Mouse (Mus musculus) kidney, embryonic 15.5 days (tissue): Measurements from ENCODE around the gene Rnf169. TPM values are rescaled to one million over a fixed set of nuclear protein-coding genes. Genes with fewer than 3 reads are reported as not detected.

Experiments
- ATAC-seq: fragments of 200-750 bp; cut with Nextera tagmentation; replicated peaks from 2 replicates; pipeline ENCODE4 v1.8.0; 2017; ENCODE audit warnings: moderate TSS enrichment; ENCODE audit not compliant: low FRiP score
- H3K27ac ChIP-seq: fragments of 300-500 bp; sonication (generic); 2 replicates; pipeline ENCODE4 v1.5.1; 2015; ENCODE audit warnings: mild to moderate bottlenecking, inconsistent platforms
- H3K27me3 ChIP-seq: fragments of 300-500 bp; sonication (generic); 2 replicates; pipeline ENCODE4 v1.6.1; 2015; ENCODE audit warnings: inconsistent platforms
- H3K36me3 ChIP-seq: fragments of 300-500 bp; sonication (generic); 2 replicates; pipeline ENCODE4 v1.6.1; 2015; ENCODE audit warnings: inconsistent platforms
- H3K4me1 ChIP-seq: fragments of 300-500 bp; sonication (generic); 2 replicates; pipeline ENCODE4 v1.6.1; 2015; ENCODE audit warnings: inconsistent platforms
- H3K4me2 ChIP-seq: fragments of 300-500 bp; sonication (generic); 2 replicates; pipeline ENCODE4 v1.6.1; 2015; ENCODE audit warnings: moderate library complexity, mild to moderate bottlenecking, inconsistent platforms
- H3K4me3 ChIP-seq: fragments of 300-500 bp; sonication (generic); replicated peaks from 2 replicates; pipeline ENCODE4 v1.5.1; 2015; ENCODE audit warnings: mild to moderate bottlenecking, inconsistent platforms
- H3K9ac ChIP-seq: fragments of 300-500 bp; sonication (generic); 2 replicates; pipeline ENCODE4 v1.6.1; 2015; ENCODE audit warnings: mild to moderate bottlenecking, inconsistent platforms
- H3K9me3 ChIP-seq: fragments of 300-500 bp; sonication (generic); replicated peaks from 2 replicates; pipeline ENCODE4 v1.6.1; 2016; ENCODE audit warnings: inconsistent platforms
- WGBS: fragments of 180-500 bp; shearing (Covaris S2); methylation state at CpG from one replicate; pipeline ENCODE4 v1.1.7; 2015; ENCODE audit warnings: mixed read lengths; 5-methylcytosine and 5-hydroxymethylcytosine counted together
- polyA plus RNA-seq: library from polyadenylated mRNA; unstranded; fragments of >200 nt; fragmentation: Nextera tagmentation; extraction: Ambion mirVana; gene quantifications from 2 replicates; pipeline ENCODE4 v1.2.1, GENCODE M21; 2015

The Rnf169 gene
- polyA plus RNA-seq, 1 experiment from 2014 or later, result 5.9 TPM

DNA sequence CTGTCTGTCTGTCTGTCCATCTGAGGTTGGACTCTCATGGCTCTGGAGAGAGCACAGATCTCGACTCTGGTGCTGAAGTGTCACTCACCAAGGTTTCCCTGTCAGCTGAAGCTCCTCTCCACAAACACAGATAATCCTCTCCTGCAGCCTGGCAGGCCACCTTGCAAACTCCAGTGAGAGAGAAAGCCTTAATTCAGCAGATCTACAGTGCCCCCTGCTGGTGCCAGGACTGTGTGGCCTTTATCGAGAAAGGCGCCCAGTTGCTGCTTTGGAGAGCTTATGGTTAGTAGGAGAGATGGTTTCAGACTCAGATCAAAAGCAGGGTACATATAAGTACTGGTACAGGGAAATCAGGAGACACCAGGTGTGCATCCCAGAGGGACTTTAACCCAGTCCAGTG, 103.9 kb downstream of the Rnf169 start:
- Histone ChIP-seq H3K36me3 (no peaks in the 10 kb centered on the region), H3K27me3 (peaks cover 5% of the 10 kb centered on the region; the same call in 1 of the 2 replicates), H3K4me1 (no peaks in the 10 kb centered on the region), H3K9me3 (no peaks in the 10 kb centered on the region), H3K27ac (no peak overlapping the region), H3K4me3 (no peak overlapping the region), H3K4me2 (no peak overlapping the region), H3K9ac (no peak overlapping the region)
- no peak for ATAC-seq
- 3% methylated on average over 3 of the region's 3 CpGs for WGBS

DNA sequence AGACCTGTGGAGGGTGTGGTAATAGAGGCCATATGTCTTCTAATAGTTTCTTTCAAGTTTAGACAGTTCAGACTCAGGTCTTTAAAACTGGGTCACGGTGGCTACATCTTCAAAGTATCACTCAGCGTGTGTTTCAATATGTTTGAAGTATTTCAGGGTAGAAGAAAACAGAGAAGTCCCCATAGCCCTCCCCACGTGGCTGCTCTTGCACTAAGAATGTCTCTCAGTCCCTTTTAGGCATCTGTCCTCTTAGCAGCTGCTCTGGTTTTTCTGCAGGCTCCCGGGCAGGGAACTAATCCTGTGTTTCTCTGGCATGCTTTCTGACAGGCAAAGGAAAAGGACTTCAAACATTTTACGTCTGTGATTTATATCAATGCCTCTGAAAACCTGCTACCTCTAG, 104.4 kb downstream of the Rnf169 start:
- 48% methylated on average over 5 of the region's 5 CpGs for WGBS
- Histone ChIP-seq H3K27me3 (peaks cover 5% of the 10 kb centered on the region; the same call in 1 of the 2 replicates), H3K27ac (no peak overlapping the region), H3K4me3 (no peak overlapping the region), H3K9me3 (no peaks in the 10 kb centered on the region), H3K4me2 (no peak overlapping the region), H3K9ac (no peak overlapping the region), H3K4me1 (no peaks in the 10 kb centered on the region), H3K36me3 (no peaks in the 10 kb centered on the region)
- no peak for ATAC-seq

- no peaks in the 10 kb centered on the region for H3K36me3 ChIP-seq
- WGBS, result 71% methylated on average over 6 of the region's 6 CpGs
- H3K4me3 ChIP-seq, result no peak overlapping the region
Measured at GRCm38 (mm10) chr7:99873965-99874364, 106.3 kb downstream of the Rnf169 start.

More at GRCm38 (mm10) chr7:99873965-99874364, 106.3 kb downstream of the Rnf169 start:
- ATAC-seq, result no peak
- H3K4me1 ChIP-seq, result no peaks in the 10 kb centered on the region
- H3K9me3 ChIP-seq, result no peaks in the 10 kb centered on the region
- peaks cover 5% of the 10 kb centered on the region; the same call in 1 of the 2 replicates for H3K27me3 ChIP-seq
- H3K4me2 ChIP-seq, result no peak overlapping the region
- H3K9ac ChIP-seq, result no peak overlapping the region
- no peak overlapping the region for H3K27ac ChIP-seq

Other genes starting within 250 kb of the Rnf169 start
- not detected in 2 replicates for gene Olfr521, start 216.9 kb downstream of the Rnf169 start, polyA plus RNA-seq
- gene Neu3, start 152.0 kb downstream of the Rnf169 start, polyA plus RNA-seq, result 3.0 and 3.1 TPM in 2 replicates
- gene Xrra1, start 121.3 kb downstream of the Rnf169 start, polyA plus RNA-seq, result 0.21 and 0.42 TPM in 2 replicates
- gene Spcs2, start 117.0 kb downstream of the Rnf169 start, polyA plus RNA-seq, result 384 and 410 TPM in 2 replicates
- gene Chrdl2, start 25.7 kb upstream of the Rnf169 start, polyA plus RNA-seq, result 0.69 and 0.87 TPM in 2 replicates
- 64.3 and 66.3 TPM in 2 replicates for gene Pold3, start 141.1 kb upstream of the Rnf169 start, polyA plus RNA-seq
- gene Lipt2, start 178.8 kb upstream of the Rnf169 start, polyA plus RNA-seq, result 21.5 TPM in 2 replicates
- gene Kcne3, start 196.1 kb upstream of the Rnf169 start, polyA plus RNA-seq, result 5.1 and 5.9 TPM in 2 replicates
- 3.8 and 4.4 TPM in 2 replicates for gene Pgm2l1, start 246.9 kb upstream of the Rnf169 start, polyA plus RNA-seq